Comparison of ENCODE assay signal across 20 mouse cellular contexts in the genomic region with DNA sequence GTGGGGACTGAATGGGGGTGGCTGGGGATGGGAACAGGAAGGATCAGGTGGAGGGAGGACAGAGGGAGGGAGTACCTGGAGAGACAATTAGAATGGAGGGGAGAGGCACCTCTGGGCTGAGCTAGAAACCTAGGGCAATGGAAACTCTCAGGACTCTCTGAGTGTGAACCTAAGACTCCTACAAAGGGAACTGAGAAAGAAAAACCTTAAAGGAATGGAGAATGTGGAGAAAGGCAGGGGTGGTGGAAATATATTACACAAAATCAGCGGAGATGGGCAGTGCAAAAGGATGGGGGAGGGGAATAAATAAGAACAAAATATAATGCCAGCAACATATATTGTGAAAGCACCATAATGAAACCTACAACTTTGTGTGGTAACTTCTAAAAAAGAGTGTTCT. TPM values are rescaled to one million over a fixed set of nuclear protein-coding genes. Genes with fewer than 3 reads are reported as not detected.
"Had no signal": no experiment of that assay in that cellular context is flagged by ENCODE, and none has a peak within 500 bp of the region (broad histone marks: within the 10 kb centered on the region; RNA-seq: fewer than 3 reads in every experiment).

No protein-coding gene starts in this region.

- H3K27me3 ChIP-seq: neural tube, embryonic 13.5 days; neural tube, embryonic 15.5 days; stomach, embryonic 15.5 days had no signal

- H3K4me2 ChIP-seq: neural tube, embryonic 13.5 days; neural tube, embryonic 15.5 days; stomach, embryonic 15.5 days had no signal

- H3K27ac ChIP-seq: neural tube, embryonic 13.5 days; neural tube, embryonic 15.5 days; stomach, embryonic 15.5 days; stomach, postnatal 0 days had no signal

- DNase-seq: retina, postnatal 1 day; right cerebral cortex, adult 18-20 months; right cerebral cortex, postnatal 14 days; right cerebral cortex, postnatal 25 days; right cerebral cortex, postnatal 4 days; spleen, adult 18-20 months; thymus, adult 18-20 months; thymus, adult 2 months; thymus, postnatal 14 days; thymus, postnatal 25 days; thymus, postnatal 36 days; thymus, postnatal 4 days had no signal

- H3K9ac ChIP-seq: neural tube, embryonic 13.5 days; neural tube, embryonic 15.5 days; stomach, embryonic 15.5 days had no signal

- H3K9me3 ChIP-seq: neural tube, embryonic 13.5 days; neural tube, embryonic 15.5 days; stomach, embryonic 15.5 days had no signal

- H3K36me3 ChIP-seq: neural tube, embryonic 13.5 days; neural tube, embryonic 15.5 days; stomach, embryonic 15.5 days had no signal

- H3K4me3 ChIP-seq: neural tube, embryonic 13.5 days; neural tube, embryonic 15.5 days; stomach, embryonic 15.5 days had no signal

- H3K4me1 ChIP-seq: neural tube, embryonic 13.5 days; neural tube, embryonic 15.5 days; stomach, embryonic 15.5 days had no signal

RNA-seq across cellular contexts. Expression of gene Tigit, which starts 8.0 kb away (rescaled TPM):
- total RNA-seq: neutrophil, adult 5-6 weeks had no signal
- polyA plus RNA-seq: neural tube, embryonic 13.5 days; neural tube, embryonic 15.5 days; stomach, embryonic 14.5 days; stomach, embryonic 15.5 days; stomach, embryonic 16.5 days; stomach, postnatal 0 days; testis, adult 2 months had no signal
